Mouse (Mus musculus) kidney, postnatal 0 days (tissue): Measurements from ENCODE around the gene Cblb. TPM values are rescaled to one million over a fixed set of nuclear protein-coding genes. Genes with fewer than 3 reads are reported as not detected.

Experiments
- ATAC-seq: fragments of 200-750 bp; cut with Nextera tagmentation; replicated peaks from 2 replicates; pipeline ENCODE4 v1.8.0; 2017; ENCODE audit warnings: low read depth, moderate number of reproducible peaks, moderate TSS enrichment, moderate library complexity; ENCODE audit not compliant: low FRiP score
- DNase-seq: peaks from one replicate; pipeline ENCODE4 v3.0.0-alpha.2; 2016; ENCODE audit warnings: low spot score
- H3K27ac ChIP-seq: fragments of 300-500 bp; sonication (generic); 2 replicates; pipeline ENCODE4 v1.5.1; 2014; ENCODE audit warnings: mild to moderate bottlenecking
- H3K27me3 ChIP-seq: fragments of 300-500 bp; sonication (generic); 2 replicates; pipeline ENCODE4 v1.6.1; 2014; ENCODE audit warnings: low read length, mixed read lengths; ENCODE audit not compliant: insufficient read depth
- H3K36me3 ChIP-seq: fragments of 300-500 bp; sonication (generic); 2 replicates; pipeline ENCODE4 v1.6.1; 2014; ENCODE audit warnings: low read length, mixed read lengths; ENCODE audit not compliant: insufficient read depth
- H3K4me1 ChIP-seq: fragments of 300-500 bp; sonication (generic); replicated peaks from 2 replicates; pipeline ENCODE4 v1.6.1; 2014; ENCODE audit warnings: antibody characterized with exemption, low read length, mixed read lengths; ENCODE audit not compliant: insufficient read depth
- H3K4me2 ChIP-seq: fragments of 300-500 bp; sonication (generic); 2 replicates; pipeline ENCODE4 v1.6.1; 2014; ENCODE audit warnings: mild to moderate bottlenecking, low read length, moderate library complexity, mixed read lengths
- H3K4me3 ChIP-seq: fragments of 300-500 bp; sonication (generic); replicated peaks from 2 replicates; pipeline ENCODE4 v1.5.1; 2014; ENCODE audit warnings: low read depth, low read length
- H3K9ac ChIP-seq: fragments of 300-500 bp; sonication (generic); 2 replicates; pipeline ENCODE4 v1.6.1; 2014; ENCODE audit warnings: low read depth, low read length
- H3K9me3 ChIP-seq: fragments of 300-500 bp; sonication (generic); replicated peaks from 2 replicates; pipeline ENCODE4 v1.6.1; 2016; ENCODE audit warnings: low read length, inconsistent platforms, mixed read lengths
- CTCF ChIP-seq: IDR thresholded peaks from 2 replicates; pipeline ENCODE4 v1.5.1; 2016; ENCODE audit warnings: antibody characterized with exemption, low read depth, mild to moderate bottlenecking, moderate library complexity
- WGBS: fragments of 180-500 bp; shearing (Covaris S2); extraction: QIAGEN DNeasy Blood & Tissue Kit; methylation state at CpG from one replicate; pipeline ENCODE4 v1.1.7; 2014; 5-methylcytosine and 5-hydroxymethylcytosine counted together
- polyA plus RNA-seq: library from polyadenylated mRNA; unstranded; fragments of >200 nt; fragmentation: Nextera tagmentation; extraction: Ambion mirVana; gene quantifications from 2 replicates; pipeline ENCODE4 v1.2.1, GENCODE M21; 2015

Gene Cblb
- polyA plus RNA-seq, 1 experiment from 2014 or later = 7.1 TPM

DNA sequence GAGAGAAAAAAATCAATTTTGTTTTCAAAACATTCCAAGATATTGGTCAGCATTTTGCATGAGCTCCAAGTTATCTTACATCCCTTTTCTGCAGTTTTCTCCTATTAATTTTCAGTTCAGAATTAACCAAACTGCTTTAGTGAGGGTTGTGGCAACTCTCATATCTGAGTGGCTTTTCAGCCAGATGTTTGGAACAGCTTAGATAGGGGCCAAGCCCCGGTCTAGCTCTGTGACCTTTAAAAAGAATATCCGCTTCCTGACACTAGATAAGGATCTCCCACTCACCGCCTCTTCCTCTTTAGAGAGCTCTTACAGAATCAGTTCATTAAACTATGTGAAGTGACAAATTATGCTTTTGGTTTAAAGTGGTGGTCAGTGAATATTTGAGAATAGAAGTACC is 50.7 kb downstream of the Cblb start:
- no peaks in the 10 kb centered on the region for H3K27me3 ChIP-seq
- H3K27ac ChIP-seq = no peak overlapping the region
- no peaks in the 10 kb centered on the region for H3K36me3 ChIP-seq
- no peak overlapping the region for H3K9ac ChIP-seq
- 26% methylated on average over 3 of the region's 3 CpGs for WGBS
- ATAC-seq = no peak
- DNase-seq = peak; percentile 53
- no peak overlapping the region for H3K4me2 ChIP-seq
- H3K4me3 ChIP-seq = no peak overlapping the region
- TF ChIP-seq CTCF = no peak
- H3K9me3 ChIP-seq = no peaks in the 10 kb centered on the region
- H3K4me1 ChIP-seq = no peaks in the 10 kb centered on the region

DNA sequence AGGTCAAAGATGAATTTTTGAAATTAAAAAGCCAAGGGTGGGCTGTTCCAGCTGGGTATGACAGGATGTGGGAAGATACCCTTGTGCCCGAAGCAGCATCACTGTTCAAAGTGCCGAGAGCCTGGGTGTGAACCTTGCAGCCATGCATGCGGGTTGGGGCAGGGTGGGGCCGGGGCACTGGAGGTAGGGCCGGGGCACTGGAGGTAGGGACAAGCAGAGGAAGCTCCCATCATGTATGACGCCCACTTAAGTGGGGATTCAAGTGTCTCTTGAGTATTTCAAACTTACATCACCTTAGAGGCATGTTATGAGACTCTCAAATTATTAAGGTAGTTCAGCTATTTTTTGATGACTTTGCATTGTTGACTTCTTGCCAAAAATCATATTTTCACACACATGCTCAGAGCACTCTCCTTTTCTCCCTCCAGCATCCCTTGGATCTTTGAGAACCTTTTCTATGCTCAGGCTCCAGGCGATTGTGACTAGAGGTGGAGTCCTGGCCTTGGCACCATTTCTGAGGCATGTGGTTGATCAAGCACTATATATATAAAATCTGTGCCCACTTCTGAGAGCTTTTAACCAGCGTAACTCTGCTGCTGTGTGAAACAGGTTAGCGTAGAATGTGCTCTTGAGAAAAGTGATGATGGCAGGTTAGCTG is 55.9 kb downstream of the Cblb start:
- Histone ChIP-seq H3K4me2 (no peak overlapping the region), H3K4me1 (no peaks in the 10 kb centered on the region; the same call in 1 of the 2 replicates), H3K27ac (no peak overlapping the region), H3K27me3 (no peaks in the 10 kb centered on the region), H3K9ac (no peak overlapping the region), H3K4me3 (no peak overlapping the region), H3K9me3 (no peaks in the 10 kb centered on the region), H3K36me3 (no peaks in the 10 kb centered on the region)
- ATAC-seq = no peak
- no peak for DNase-seq
- TF ChIP-seq CTCF = no peak
- WGBS = 88% methylated on average over 9 of the region's 9 CpGs

DNA sequence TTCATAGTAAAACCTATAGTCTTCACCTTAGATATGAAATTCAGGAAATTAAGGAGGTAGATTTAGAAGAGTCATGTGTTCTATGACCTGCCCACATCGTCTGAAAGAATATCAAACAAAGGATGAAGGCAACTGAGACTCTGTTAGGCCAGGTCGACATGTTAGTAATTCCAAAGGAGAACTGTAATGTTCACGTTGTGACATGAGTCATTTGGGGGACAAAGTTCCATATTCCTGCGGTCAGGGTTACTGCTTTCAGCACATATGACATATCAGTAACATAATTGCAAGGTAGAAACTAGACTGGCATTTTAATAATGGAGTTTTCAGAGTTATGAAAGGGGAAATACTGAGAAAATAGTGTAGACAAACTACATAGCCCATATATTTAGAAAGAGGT is 58.3 kb downstream of the Cblb start:
- no peak for DNase-seq
- no peak overlapping the region for H3K4me3 ChIP-seq
- no peaks in the 10 kb centered on the region for H3K27me3 ChIP-seq
- no peak for TF ChIP-seq CTCF
- no peak overlapping the region for H3K27ac ChIP-seq
- H3K36me3 ChIP-seq = no peaks in the 10 kb centered on the region
- no peak overlapping the region for H3K4me2 ChIP-seq
- no peak for ATAC-seq
- no peak overlapping the region for H3K9ac ChIP-seq
- WGBS = 79% methylated on average over 4 of the region's 4 CpGs
- H3K4me1 ChIP-seq = peaks cover 8% of the 10 kb centered on the region
- H3K9me3 ChIP-seq = no peaks in the 10 kb centered on the region

DNA sequence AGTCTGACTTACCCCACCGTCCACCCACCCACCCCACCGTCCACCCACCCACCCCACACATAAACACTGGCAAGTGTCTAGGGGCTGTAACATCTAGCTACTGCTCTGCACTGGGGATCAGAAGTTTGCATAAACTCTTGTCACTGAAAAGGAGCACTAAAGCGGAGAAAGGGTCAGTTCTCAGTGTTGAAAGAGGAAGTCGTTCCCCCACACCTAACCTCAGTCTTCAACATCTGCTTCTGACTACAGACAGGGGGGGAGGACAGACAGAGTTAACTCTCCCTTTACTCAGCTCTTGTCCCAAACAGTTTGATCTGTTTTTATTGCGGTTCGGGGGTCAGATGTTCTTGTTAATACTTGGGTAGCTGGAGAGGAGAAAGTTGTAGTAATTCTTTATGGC is 59.9 kb downstream of the Cblb start:
- DNase-seq (no peak), ATAC-seq (no peak)
- H3K9ac ChIP-seq = no peak overlapping the region
- 31% methylated on average over 6 of the region's 6 CpGs for WGBS
- no peak overlapping the region for H3K4me3 ChIP-seq
- H3K4me2 ChIP-seq = no peak overlapping the region
- no peaks in the 10 kb centered on the region for H3K27me3 ChIP-seq
- peaks cover 11% of the 10 kb centered on the region for H3K4me1 ChIP-seq
- H3K27ac ChIP-seq = no peak overlapping the region
- TF ChIP-seq CTCF = no peak
- H3K9me3 ChIP-seq = no peaks in the 10 kb centered on the region
- no peaks in the 10 kb centered on the region for H3K36me3 ChIP-seq

DNA sequence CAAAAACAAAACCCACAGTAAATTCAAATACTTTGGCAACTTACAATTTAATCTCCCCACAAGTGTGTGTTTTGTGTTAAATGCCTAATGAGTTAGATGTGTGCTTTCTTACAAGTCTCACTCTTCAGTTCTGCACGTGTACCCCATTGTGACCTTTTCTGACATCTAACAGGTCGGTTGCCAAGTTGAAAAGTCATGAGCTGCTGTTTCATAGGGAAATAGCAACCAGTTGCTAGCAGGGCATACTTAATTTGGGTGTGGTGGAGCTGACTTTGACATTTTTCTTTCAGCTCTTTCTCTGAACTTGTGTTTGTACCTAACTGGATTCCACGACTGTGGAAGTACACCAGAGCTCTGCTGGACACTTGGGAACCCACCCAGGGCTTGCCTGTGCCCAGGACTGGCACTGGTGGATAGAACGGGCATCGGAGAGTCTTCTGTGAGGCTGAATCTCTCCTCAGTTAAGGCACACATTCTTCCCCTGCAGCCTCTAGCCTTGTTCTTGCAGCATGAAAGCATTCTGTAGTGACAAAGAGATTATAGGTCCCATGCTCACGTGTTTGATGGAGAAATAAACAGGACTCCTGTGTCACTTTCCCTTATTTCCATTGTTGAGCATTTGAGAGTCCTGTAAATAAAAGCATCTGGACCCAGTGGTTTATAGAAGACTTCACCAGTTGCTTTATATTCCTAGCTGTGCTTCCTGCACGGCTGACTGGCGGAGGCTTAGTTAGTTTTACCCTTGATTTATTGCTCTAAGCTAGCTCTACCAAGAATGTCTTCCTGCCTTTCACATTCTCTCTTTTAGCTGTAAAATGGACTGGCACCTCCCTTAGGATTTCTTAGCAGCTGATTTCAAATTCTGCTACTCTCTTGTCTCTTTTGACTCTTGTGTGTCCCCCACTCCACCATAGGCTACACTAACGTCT is 62.6 kb downstream of the Cblb start:
- Histone ChIP-seq H3K36me3 (no peaks in the 10 kb centered on the region), H3K27me3 (no peaks in the 10 kb centered on the region), H3K27ac (peak overlapping the region; percentile 37; the same call in 1 of the 2 replicates), H3K9me3 (no peaks in the 10 kb centered on the region), H3K4me1 (peaks cover 11% of the 10 kb centered on the region), H3K9ac (no peak overlapping the region), H3K4me3 (no peak overlapping the region), H3K4me2 (no peak overlapping the region)
- peak; percentile 81 for DNase-seq
- 38% methylated on average over 9 of the region's 9 CpGs for WGBS
- no peak for TF ChIP-seq CTCF
- no peak for ATAC-seq

DNA sequence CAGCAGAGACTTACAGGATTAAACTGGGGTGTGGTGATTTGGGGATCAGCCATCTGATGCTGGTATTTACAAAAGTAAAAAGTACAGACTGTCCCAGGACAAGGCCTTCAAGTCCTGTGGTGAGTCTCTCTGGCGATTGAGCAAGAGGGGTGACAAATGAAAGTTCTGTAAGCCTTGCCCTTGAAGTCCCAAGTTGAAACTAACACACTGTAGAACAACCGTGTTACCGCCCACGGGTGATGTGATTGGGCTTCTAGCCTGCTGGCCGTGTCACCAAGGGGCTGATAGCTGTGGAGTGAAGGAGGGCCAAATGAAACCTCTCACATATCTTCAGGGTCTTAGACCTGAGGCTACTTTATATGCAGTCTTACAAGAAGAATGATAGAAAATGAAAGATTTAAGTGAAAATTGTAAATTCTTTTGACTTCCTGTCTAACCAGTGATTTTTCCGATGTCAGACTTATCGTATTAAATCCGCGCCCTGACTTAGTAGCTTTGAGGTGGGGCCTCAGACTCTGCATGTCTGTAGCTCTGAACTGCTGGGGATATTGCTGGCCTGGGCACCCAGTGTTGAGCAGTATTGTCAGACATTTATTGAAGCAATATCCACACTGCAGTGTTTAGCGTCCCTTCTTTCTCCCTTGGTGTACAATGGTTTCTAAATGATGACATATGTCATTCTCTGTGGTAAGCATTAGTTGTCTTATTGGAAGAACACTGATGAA is 63.9 kb downstream of the Cblb start:
- Histone ChIP-seq H3K27me3 (no peaks in the 10 kb centered on the region), H3K27ac (no peak overlapping the region), H3K9ac (no peak overlapping the region), H3K9me3 (no peaks in the 10 kb centered on the region), H3K4me2 (no peak overlapping the region), H3K4me1 (peaks cover 11% of the 10 kb centered on the region), H3K36me3 (no peaks in the 10 kb centered on the region), H3K4me3 (no peak overlapping the region)
- no peak for DNase-seq
- no peak for TF ChIP-seq CTCF
- ATAC-seq = no peak
- WGBS = 83% methylated on average over 10 of the region's 10 CpGs
